Comparison of ENCODE assay signal across 8 mouse cellular contexts in genomic region chrX:12587192-12587957, GRCm38 (mm10). TPM values are rescaled to one million over a fixed set of nuclear protein-coding genes. Genes with fewer than 3 reads are reported as not detected.
DNase-seq lines count a peak whose midpoint lies in the region; ATAC-seq lines count a peak whose summit lies in the region.

Gene Atp6ap2, plus strand, starts transcription at chrX:12587801.

- 0 out of 2 replicates have a peak, but pooled peaks cover 4% of the 10 kb centered on the region for H3K4me1 ChIP-seq in hindbrain, embryonic 14.5 days (replicated peaks; ENCODE audit: control insufficient read depth, insufficient read depth, low read length)

- ATAC-seq in hindbrain, embryonic 14.5 days (ENCODE audit: low FRiP score) = peak; percentile 100

- WGBS in hindbrain, embryonic 14.5 days = 22% methylated on average over 49 of the region's 49 CpGs

- H3K27me3 ChIP-seq in hindbrain, embryonic 14.5 days (ENCODE audit: control insufficient read depth, insufficient read depth, low read length) = no peaks in the 10 kb centered on the region

- peak within 1 kb of the TSS; percentile 75 for H3K4me3 ChIP-seq in hindbrain, embryonic 14.5 days (replicated peaks; ENCODE audit: low read length)

- H3K9me3 ChIP-seq in hindbrain, embryonic 14.5 days (ENCODE audit: control insufficient read depth, low read length) = no peaks in the 10 kb centered on the region

- H3K36me3 ChIP-seq in hindbrain, embryonic 14.5 days (replicated peaks; ENCODE audit: control insufficient read depth, insufficient read depth) = no peaks in the 10 kb centered on the region

- peak within 1 kb of the TSS; percentile 79 for H3K9ac ChIP-seq in hindbrain, embryonic 14.5 days

- DNase-seq in R1 (ENCODE audit: low read depth, low spot score) = peak; percentile 97
- peak; percentile 90 to 92 for DNase-seq in cerebellum, postnatal 25 days
- DNase-seq in frontal cortex, postnatal 25 days (ENCODE audit: low spot score in 2 of 2) = peak; percentile 77 to 81
- DNase-seq in hindbrain, embryonic 14.5 days (ENCODE audit: low spot score) = peak; percentile 93
- DNase-seq in layer of hippocampus, postnatal 36 days = peak; percentile 89 to 91
- DNase-seq in lung, postnatal 36 days = peak; percentile 97
- DNase-seq in retina, postnatal 1 day = peak; percentile 97
- DNase-seq in urinary bladder, adult 18-20 months (ENCODE audit: low spot score in 2 of 2) = peak; percentile 75 to 91

- H3K4me2 ChIP-seq in hindbrain, embryonic 14.5 days (replicated peaks) = peak within 1 kb of the TSS; percentile 52

- H3K27ac ChIP-seq in hindbrain, embryonic 14.5 days = peak within 1 kb of the TSS; percentile 91

RNA-seq across cellular contexts. Expression of gene Atp6ap2, which starts in this region (rescaled TPM):
- polyA plus RNA-seq in hindbrain, embryonic 14.5 days (2014; fragmentation: Nextera tagmentation; extraction: Ambion mirVana) = 218 and 240 TPM in 2 replicates
- total RNA-seq in layer of hippocampus, postnatal 36 days (2021) = 100 to 1,000 TPM; 180 to 214 TPM

Comparison
In these comparisons a context has a peak if more than half of its experiments do, and no peak if none do; other contexts are left out.
1. Peak in every context shown above with its lines: DNase-seq, ATAC-seq, H3K4me3 ChIP-seq and H3K27ac ChIP-seq.